Mouse (Mus musculus) inflammation-experienced regulatory T-cells, adult 6 months (primary cell): ENCODE measurements at regions not wholly inside any gene's neighbourhood (a gene's known extent, or its start where the extent isn't known, plus 50 kb on each side); places are given as distances from the start of the nearest gene placed in this dataset.
"Not testable (repeated sequence)": the region's sequence is repeated elsewhere in the genome, so short reads cannot be mapped to it uniquely, and the experiment has no call there.

Experiments
- ATAC-seq: one replicate; pipeline ENCODE4 v1.8.0; 2017

DNA sequence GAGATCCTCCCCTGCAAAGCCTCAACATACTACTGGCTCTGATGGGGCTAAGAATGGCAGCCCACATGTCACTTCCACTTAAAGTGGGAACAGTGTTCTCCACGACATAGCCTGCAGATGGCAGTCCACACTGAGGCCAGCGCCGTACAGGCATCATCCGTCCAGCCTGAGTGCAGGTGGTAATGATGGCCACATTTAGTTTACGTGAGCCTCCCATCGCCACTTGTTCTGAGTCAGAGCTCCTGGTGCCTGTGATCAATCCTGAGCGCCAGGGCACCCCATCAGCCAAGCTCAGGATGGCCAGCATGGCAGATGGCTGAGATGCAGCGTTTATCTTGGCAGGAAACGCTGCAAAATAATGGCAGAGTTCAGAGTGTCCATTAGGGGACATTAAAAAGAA, 159.6 kb downstream of the Adgrd1 start:
- no peak for ATAC-seq

DNA sequence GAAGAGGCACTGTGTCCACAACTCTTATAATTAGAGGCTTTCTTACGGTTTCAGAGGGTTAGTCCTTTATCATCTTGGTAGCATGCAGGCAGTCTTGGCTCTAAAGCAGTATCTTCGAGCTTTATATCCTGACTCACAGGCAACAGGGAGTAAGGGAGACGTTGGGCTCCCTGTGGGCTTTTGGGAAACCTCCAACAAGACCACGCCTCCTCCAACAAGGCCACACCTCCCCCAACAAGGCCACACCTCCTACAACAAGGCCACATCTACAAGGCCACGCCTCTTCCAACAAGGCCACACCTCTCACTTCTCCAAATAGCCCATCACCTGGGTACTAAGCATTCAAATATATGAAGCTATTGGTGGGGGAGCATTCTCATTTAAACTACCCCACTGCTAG, 160.7 kb downstream of the Adgrd1 start:
- no peak for ATAC-seq

DNA sequence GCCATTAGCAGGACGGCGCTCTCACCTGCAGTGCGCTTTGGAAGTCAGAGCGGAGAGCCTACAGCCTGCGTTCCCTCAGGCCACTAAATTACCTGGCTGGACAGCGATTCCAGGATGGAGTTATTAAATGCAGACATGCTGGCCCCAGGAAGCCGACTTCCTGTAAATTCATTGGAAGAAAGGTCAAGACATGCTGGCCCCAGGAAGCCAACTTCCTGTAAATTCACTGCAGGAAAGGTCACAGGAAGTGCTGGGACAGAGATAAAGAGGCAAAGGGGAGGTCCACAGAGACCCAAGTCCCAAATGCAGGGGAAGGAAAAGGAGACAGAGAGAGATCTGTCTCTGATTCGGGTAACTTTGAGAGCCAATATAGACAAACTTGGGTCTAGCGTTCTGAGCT, 164.1 kb downstream of the Adgrd1 start:
- ATAC-seq, result no peak

DNA sequence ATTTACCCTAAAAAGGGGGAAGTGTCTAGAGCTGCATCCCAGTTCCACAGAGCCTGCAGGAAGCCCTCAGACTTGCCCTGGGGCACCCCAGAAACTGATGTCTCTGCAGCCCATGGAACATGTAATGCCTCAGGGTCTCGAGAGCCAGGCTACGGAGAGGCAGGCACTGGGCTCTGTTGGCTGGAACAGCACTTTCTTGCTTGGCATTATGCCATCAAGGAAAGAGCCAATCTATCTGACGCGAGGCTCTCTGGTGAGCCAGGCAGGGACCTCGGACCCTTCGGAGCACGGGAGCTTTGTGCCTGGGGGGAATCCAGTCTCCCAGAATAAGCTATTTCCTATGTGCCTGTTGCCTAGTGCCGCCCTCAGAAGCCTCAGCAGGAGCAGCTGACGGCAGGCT, 166.6 kb downstream of the Adgrd1 start:
- no peak for ATAC-seq

DNA sequence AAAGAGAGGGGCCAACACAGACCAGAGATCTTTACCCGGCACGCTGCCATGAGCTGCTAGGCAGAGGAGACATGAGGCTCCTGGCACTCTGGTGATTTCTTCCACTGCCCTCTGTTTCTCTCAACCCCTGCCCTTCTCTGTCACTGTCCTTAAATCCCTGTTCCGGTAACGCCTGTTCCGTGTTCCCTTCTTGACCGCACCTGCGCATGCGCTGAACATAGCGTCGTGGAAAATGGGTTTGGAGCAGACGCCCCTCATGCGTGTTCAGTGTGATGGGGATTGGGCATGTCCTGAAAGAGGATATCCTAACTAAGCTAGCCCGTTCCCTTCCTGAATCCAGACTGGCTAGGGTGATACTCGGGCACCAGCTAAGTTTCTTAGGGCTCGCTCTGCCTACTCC, 167.8 kb downstream of the Adgrd1 start:
- ATAC-seq, result no peak

DNA sequence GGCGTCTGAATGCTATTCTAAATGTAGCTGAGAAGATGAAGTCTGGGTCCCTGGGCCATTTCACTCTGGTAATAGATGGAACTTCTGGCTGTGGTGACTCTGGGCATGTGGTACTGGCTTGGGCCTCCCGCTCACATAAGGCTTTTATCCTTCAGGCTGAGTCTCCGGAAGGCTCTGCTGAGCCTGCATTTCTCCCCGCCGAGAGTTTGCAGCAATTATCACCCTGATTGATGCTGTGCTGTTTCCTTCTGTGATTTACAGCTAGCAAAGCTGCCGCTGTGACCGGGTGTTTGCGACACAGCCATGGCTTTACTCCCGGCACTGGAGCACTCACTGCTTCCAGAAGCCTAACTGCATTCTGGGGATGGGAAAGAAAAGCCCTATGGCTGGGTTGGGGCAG, 171.9 kb downstream of the Adgrd1 start:
- ATAC-seq, result no peak

DNA sequence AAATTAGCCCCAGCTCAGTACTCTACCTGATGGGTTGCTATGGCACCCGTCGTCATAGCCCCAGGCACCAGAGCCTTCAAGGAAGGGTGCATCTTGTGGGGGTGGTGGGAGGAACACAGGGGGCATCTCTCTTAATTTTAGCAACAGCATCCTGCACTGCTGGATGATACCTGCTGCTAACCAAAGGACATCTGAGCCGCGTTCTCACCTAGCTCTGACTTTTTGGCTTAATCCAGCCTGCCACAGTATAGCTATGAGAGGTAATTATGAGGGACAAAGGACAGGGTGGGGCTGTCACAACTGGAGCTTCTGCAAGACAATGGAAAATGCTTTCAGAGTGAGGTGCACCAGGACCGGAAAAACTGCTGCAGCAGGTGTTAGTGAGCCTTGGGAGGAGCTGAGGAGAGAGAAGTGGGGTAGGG, 173.5 kb downstream of the Adgrd1 start:
- ATAC-seq, result no peak

DNA sequence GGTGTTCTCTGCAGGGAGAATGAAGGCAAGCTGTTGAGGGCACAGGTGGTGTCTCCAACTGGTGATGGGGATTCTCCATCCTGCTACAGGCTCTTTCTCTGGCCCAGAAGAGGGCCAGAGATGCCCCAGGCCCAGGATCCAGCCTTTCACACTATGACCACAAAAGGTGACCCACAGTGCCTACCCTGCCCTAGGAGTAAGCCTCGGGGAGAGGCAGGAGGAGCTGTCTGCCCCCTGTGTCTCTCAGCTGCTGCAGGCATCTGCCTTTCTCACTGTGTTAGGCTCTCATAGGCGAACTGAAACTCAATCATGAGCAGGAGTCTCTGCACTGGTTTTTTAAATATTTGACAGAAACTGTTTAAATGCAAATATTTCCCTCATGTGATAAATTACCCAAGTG, 184.9 kb downstream of the Adgrd1 start:
- ATAC-seq, result no peak

DNA sequence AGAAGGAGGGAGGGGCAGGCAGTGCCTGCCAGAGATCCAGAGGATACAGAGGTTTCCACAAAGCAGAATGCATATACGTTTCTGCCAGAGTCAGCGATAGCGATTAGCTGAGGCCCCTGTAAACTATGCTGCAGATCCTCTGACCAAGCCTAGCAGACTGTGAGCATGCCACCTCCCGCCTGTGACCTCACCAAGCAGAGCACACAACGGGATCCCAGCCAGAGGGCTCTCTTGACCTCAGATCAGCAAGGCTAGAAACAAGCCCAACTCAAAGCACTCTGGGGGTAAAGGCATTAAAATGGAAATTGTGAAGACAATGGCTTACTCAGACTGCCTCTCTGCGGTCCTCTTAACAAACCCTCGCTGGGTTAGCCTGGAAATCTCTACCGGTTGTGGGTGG, 185.6 kb downstream of the Adgrd1 start:
- ATAC-seq, result no peak

DNA sequence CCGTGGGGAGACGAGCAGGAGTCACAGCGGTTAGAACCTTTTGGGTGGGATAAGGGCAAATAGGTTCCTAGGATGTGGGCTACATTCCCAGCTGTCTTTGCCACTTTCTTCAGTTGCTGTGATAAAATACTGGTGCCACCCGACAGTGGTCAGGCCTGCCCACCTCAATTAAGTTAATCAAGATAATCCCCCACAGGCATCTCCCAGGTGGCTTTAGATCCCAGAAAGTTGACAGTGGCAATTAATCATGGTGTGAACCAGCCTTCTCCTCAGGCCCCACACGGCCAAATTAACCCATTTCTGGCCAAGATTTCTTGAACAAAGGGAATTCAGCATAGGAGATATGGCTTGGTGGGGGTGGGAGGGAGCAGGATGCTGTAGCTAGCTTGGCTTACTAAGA, 186.3 kb downstream of the Adgrd1 start:
- no peak for ATAC-seq

DNA sequence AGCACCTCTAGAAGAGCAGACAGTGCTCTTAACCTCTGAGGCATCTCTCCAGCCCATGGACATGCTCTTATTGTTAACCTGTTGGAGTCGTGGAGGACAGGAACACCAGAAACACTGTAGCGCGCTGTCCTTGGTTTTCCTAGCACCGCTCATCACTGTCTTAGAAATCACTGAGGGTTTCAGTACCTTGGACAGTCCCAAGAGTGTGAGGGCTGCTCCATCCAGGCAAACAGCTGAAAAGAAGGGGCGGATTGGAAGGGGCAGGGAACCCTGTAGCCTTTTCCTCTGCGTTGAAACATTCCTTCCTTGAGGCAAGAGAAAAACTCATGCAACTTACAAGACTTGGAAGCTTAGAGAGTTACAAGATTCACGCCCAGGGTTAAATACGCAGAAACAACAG, 190.9 kb downstream of the Adgrd1 start:
- ATAC-seq, result no peak

DNA sequence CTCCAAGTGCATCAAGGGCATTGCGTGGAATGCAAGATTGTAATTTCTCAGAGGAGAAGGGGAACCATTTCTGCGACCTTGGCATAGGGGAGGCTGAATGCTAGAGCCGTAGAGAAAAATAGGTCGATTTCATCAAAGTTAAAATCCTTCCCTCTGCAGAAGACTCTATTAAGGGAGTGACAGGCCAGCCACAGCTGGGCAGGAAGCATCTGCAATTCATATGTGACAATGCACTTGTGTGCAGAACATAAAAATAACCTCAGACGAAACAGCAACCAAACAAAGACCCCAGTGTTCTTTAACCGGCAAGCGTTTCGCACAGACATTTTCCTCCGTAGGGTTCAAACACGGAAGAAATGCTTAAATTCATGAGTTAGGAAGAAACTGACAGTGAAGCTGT, 196.3 kb downstream of the Adgrd1 start:
- not testable (repeated sequence) for ATAC-seq

DNA sequence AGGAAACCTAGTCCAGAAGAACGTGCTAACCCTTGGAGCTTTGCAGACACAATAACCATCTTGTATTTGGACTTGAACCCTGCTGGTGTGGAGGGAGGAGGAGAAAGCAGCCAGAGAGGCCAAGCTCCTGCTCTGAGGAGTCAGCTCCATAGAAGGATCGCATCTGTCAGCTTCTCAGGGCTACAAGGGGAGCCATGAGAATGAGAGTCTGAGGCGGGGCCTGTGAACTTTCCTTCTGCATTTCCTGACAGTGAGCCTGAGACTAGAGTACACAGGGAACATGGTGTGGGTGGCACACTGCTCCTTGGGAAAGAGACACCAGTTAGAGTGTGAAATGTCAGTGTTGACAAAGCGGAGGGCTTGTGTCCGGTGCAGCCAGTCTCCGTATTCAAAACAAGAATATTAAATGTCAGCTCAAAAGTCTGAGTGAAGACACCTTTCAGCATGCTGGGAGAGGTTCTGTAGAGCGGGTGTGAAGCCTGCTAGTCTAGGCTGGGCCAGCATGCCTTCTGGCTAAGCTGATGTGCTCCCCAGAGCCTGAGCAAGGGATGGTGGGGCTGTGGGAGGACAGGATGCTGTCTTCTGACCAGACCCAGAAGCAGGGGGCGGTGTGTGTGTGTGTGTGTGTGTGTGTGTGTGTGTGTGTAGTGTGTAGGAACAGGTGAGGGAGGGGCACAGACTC, 198.5 kb downstream of the Adgrd1 start:
- not testable (repeated sequence) for ATAC-seq

DNA sequence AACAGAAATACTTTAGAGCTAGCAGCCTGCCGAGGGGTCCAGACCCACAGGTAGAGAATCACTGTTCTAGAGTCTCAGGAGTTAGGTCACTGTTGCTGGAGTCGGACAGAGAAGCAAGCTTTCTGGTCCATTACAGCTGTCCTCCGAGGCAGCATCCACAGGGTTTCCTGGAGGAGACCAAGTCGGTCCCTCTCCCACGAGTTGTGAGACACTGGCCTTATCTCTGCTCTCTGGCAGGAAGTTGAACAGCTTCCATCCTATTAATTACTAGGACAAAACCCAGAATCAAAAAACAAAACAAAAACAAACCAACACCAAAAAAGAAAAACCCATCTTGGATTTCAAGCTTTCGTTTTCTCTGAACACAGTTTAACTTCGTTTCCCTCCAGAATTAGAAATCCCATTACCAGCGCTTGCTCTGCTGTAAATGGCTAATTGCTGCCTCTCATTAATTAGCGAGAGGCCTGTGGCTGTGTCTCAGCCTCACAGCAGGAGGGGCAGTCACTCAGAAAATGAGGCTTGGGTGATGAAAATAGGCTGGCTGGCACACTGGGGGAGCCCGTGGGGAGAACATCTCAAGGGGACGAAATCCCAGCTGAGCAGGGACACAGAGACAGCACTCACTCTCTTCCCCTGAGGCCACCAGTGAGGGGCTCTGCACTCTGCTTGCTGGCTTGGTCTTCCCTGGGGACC, 201.3 kb downstream of the Adgrd1 start:
- ATAC-seq, result no peak

DNA sequence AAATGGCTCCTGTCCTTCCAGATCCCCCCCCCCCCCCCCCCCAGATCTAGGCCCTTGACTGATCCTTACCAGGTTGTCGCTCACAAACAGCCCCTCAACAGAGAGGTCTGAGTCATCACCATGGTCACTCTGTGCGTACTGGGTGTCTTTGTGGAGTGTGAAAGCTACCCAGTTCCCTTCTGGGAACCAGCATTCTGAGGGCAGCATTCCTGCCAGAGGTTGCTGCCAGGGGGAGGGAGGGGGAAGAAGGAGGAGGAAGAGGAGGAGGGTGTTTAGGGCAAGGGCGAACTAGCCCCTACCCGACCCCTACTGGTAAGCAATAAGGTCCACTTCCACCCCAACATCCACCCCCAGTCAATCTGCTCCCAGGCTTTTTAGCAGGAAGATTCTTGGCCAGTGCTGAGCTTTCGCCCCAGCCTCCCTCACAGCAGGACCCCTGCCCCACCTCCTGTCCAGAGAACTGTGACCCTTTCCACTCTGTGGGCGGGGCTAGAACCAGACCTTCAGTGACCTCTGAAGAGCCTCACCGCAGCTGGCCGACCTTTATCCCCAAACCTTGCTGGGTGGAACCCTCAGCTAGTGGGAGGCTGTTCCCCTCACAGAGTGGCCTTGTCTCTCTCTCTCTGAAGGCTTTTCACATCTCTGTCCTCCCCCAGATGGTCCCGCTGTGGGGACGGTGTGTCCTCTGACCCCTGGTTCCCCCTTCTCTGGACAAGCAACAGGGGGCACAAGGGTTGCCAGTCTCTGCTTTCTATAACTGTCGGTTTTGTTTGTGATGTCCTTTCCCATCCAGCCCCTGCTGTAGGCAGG, 202.2 kb upstream of the Sfswap start:
- no peak for ATAC-seq

DNA sequence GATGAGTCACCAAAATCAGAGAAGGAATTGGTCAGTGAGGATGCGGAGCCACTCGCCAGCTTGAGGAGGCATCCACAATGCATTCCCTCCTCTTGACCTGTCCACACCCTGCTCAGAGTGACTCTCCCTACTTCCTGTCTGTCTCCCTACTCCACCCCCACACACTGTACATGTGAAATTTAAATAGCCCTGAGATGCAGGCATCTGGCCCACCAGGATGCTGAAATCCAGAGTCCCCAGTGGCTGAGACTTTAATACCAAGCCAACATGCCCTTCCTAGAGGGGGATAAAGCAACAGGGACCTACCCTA, 201.6 kb upstream of the Sfswap start:
- ATAC-seq, result no peak

DNA sequence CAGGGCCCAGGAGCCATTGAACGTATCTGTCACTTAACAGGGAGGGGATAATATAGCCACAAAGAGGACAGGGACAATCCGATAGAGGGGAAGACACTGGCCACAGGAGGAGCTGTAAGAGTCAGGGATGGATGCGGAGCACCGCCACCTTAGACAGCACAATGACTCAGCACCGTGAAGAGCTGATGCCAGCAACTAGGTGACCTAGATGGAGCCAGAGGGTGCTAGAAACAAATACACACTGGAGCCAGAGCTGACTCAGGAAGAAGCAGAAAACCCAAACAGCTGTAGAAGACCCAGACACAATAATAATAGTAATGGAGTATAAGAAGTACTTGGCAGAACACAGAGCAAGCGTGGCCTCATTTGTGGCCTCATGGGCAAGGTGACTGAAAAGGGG, 200.6 kb upstream of the Sfswap start:
- no peak for ATAC-seq

DNA sequence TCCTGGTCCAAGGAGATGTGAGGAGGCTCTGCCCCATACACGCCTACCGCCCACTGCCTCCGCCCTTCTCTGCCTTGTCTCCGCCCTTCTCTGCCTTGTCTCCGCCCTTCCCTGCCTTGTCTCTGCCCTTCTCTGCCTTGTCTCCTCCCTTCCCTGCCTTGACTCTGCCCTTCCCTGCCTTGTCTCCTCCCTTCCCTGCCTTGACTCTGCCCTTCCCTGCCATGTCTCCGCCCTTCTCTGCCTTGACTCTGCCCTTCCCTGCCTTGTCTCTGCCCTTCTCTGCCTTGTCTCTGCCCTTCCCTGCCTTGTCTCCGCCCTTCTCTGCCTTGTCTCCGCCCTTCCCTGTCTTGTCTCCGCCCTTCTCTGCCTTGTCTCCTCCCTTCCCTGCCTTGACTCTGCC, 185.4 kb upstream of the Sfswap start:
- ATAC-seq, result no peak

DNA sequence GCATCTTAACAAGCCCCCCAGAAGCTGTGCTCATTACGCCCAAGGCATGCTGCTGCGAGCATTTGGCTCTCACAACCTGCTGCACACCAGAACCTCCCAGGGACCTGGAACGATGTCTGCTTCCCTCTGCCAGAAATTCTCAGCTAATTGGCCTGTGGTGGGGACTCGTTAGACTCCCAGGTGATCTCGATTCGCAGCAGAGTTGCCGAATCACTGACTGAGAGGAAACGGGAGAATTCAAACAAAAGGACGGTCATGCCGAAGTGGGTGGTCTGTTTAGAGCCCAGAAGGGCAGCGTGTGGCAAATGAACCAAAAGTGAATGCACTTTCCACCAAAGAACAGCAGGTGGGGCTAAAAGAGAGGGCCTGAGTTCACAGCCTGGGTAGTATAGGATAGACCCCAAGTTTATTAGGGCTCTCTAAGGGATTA, 169.9 kb upstream of the Sfswap start:
- no peak for ATAC-seq

DNA sequence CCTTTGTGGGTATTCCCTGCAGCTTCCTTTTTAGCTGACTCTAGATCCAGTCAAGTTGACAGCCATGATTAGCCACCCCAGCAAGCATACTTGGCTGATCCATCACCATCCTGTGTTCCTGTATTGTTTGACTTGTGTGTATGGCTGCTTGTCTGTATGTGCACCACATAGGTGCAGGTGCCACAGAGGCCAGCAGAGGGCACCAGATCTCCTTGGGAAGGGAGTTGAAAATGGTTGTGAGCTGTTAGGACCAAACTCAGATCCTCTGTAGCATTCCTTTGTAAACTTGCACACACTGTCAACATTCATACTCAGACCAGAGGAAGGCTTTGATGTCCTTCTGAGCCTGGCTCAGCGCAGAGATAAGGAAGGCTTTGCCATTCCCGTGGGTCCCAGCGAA, 169.0 kb upstream of the Sfswap start:
- no peak for ATAC-seq

DNA sequence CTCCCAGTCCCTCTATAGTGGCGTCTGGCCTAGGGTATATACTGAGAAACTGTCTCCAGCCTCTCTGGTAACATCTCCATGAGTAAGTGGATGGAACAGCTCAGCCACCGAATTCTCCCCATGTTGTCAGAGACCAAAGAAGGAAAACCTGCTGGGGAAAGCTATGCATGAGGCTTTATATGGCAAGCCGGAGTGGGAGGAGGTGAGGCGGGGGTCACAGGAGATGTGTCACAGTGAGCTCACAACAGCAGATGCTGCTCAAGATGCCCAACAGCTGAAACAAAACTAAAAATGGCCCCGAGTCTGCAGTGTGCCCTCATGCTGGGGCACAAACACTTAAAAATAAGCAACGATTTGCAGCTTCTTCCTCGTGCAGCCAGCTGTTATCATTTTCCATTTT, 162.5 kb upstream of the Sfswap start:
- no peak for ATAC-seq

DNA sequence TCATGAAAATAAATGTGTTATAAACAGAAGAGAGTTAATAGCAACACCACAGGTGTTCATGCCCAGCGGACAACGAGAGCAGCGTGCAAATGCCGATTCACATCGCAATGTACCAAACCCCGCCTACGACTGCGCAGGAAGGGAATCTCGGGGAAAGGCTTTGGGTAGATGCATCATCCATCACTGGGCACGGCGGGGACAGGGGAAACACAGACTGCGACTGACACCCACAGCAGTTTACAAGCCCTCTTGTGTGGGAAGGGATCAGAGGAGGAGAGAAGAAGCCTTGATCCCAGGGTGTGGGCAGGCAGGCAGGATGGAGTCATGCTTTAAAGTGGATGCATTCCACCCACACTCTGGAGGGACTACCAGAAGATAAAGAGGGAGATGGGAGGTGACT, 157.0 kb upstream of the Sfswap start:
- no peak for ATAC-seq

DNA sequence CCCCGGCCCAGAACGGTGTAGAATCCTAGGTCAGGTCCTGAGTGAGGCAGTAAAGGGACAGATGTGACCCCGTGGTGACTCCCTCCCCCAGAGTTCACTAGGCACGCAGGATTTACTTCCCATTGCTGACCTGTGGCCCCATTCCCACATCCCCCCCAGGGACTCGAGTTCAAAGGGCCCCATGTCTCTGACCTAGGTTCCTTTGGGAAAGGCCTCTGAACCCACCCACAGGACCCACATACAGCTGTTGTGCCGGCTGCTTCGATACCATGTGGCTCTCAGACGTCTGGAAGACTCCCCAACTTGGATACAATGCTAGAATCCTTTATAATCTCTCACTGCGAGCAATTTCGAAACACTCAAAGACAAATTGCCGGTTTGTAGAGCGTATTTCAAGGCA, 151.0 kb upstream of the Sfswap start:
- ATAC-seq, result no peak

DNA sequence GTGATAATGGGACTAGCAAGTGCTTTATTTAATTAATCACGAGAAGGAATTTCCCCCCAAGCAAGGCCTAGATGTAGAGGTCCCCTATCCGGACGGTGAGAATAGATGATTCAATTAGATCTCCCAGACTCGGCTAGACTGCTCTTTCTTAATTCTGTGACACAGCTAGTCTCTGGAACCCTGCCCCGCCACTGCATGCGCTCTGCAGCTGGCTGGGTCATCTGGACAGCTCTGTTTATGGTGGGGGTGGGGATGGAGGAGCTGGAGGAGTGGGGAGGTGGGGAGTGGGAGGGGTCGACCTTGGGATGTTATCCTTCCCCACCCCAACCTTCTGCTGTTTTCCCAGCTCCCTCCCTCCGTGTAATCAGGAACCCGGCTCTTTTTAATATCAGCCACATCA, 147.5 kb upstream of the Sfswap start:
- ATAC-seq, result no peak
